Mouse (Mus musculus): ENCODE data around the gene Gm5105. TPM values are rescaled to one million over a fixed set of nuclear protein-coding genes. Genes with fewer than 3 reads are reported as not detected.
A peak's percentile ranks its signal among the peaks of the same experiment; 100 is the strongest.

Gm5105 gene
- polyA plus RNA-seq, 1 experiment from 2014 or later = 0.31 TPM

GRCm38 (mm10) chr3:138063731-138064329, 3.4 kb downstream of the Gm5105 start:
- Histone ChIP-seq H3K4me3 (ENCODE audit: low read depth, low read length) (no peak overlapping the region), H3K27me3 (replicated peaks; ENCODE audit: control insufficient read depth, insufficient read depth, low read length) (no peaks in the 10 kb centered on the region), H3K36me3 (ENCODE audit: control insufficient read depth, insufficient read depth, low read length) (no peaks in the 10 kb centered on the region), H3K9me3 (ENCODE audit: control insufficient read depth, low read length) (no peaks in the 10 kb centered on the region), H3K4me2 (ENCODE audit: low read length) (no peak overlapping the region), H3K27ac (ENCODE audit: low read depth) (peak overlapping the region; percentile 1; the same call in 1 of the 2 replicates), H3K4me1 (replicated peaks; ENCODE audit: control insufficient read depth, insufficient read depth, low read length) (peaks cover 9% of the 10 kb centered on the region), H3K9ac (ENCODE audit: low read length) (no peak overlapping the region)
- 48% methylated on average over 14 of the region's 14 CpGs for WGBS
- DNase-seq (ENCODE audit: low spot score) (no peak), ATAC-seq (replicated peaks; ENCODE audit: low FRiP score, low TSS enrichment, low read depth) (peak; percentile 51; the same call in 1 of the 2 replicates)

GRCm38 (mm10) chr3:138062673-138063072, 4.5 kb downstream of the Gm5105 start:
- no peak for DNase-seq (ENCODE audit: low spot score)
- no peaks in the 10 kb centered on the region for H3K9me3 ChIP-seq (ENCODE audit: control insufficient read depth, low read length)
- WGBS = 76% methylated on average over 4 of the region's 4 CpGs
- no peak overlapping the region for H3K4me3 ChIP-seq (ENCODE audit: low read depth, low read length)
- H3K9ac ChIP-seq (ENCODE audit: low read length) = no peak overlapping the region
- ATAC-seq (replicated peaks; ENCODE audit: low FRiP score, low TSS enrichment, low read depth) = no peak
- H3K27ac ChIP-seq (ENCODE audit: low read depth) = no peak overlapping the region
- no peak overlapping the region for H3K4me2 ChIP-seq (ENCODE audit: low read length)
- H3K27me3 ChIP-seq (replicated peaks; ENCODE audit: control insufficient read depth, insufficient read depth, low read length) = no peaks in the 10 kb centered on the region
- peaks cover 9% of the 10 kb centered on the region for H3K4me1 ChIP-seq (replicated peaks; ENCODE audit: control insufficient read depth, insufficient read depth, low read length)
- no peaks in the 10 kb centered on the region for H3K36me3 ChIP-seq (ENCODE audit: control insufficient read depth, insufficient read depth, low read length)

GRCm38 (mm10) chr3:138061205-138061911, 5.8 kb downstream of the Gm5105 start:
- no peak for DNase-seq (ENCODE audit: low spot score)

DNA sequence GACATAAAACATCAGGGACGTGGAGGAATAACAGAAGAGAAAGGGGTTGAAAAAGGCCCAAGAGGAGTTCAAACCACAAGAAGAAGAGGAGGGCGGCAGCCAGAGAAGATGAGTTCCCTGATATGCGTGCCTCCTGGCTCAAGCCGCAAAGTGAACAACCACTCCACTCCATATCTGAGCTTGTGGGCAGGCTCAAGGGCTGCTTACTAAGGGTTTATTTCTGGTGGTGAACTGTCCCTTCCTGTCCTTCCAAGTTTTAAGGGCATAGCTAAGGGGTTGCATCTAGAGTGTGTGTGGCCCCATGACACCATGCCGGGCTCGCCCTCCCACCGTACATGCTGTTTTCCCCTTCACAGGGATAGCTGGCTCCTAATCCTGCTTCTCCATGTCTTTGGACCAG, 6.8 kb downstream of the Gm5105 start:
- Histone ChIP-seq H3K4me2 (ENCODE audit: low read length) (no peak overlapping the region), H3K4me1 (replicated peaks; ENCODE audit: control insufficient read depth, insufficient read depth, low read length) (peaks cover 14% of the 10 kb centered on the region), H3K27me3 (replicated peaks; ENCODE audit: control insufficient read depth, insufficient read depth, low read length) (no peaks in the 10 kb centered on the region), H3K4me3 (ENCODE audit: low read depth, low read length) (no peak overlapping the region), H3K27ac (ENCODE audit: low read depth) (no peak overlapping the region), H3K9ac (ENCODE audit: low read length) (no peak overlapping the region), H3K9me3 (ENCODE audit: control insufficient read depth, low read length) (no peaks in the 10 kb centered on the region), H3K36me3 (ENCODE audit: control insufficient read depth, insufficient read depth, low read length) (no peaks in the 10 kb centered on the region)
- no peak for ATAC-seq (replicated peaks; ENCODE audit: low FRiP score, low TSS enrichment, low read depth)
- WGBS = 96% methylated on average over 7 of the region's 7 CpGs
- DNase-seq (ENCODE audit: low spot score) = no peak

More at GRCm38 (mm10) chr3:138061205-138061911, 5.8 kb downstream of the Gm5105 start:
- 86% methylated on average over 9 of the region's 9 CpGs for WGBS
- Histone ChIP-seq H3K4me2 (ENCODE audit: low read length) (no peak overlapping the region), H3K4me3 (ENCODE audit: low read depth, low read length) (no peak overlapping the region), H3K36me3 (ENCODE audit: control insufficient read depth, insufficient read depth, low read length) (no peaks in the 10 kb centered on the region), H3K27me3 (replicated peaks; ENCODE audit: control insufficient read depth, insufficient read depth, low read length) (no peaks in the 10 kb centered on the region), H3K9ac (ENCODE audit: low read length) (no peak overlapping the region), H3K4me1 (replicated peaks; ENCODE audit: control insufficient read depth, insufficient read depth, low read length) (peaks cover 14% of the 10 kb centered on the region), H3K9me3 (ENCODE audit: control insufficient read depth, low read length) (no peaks in the 10 kb centered on the region), H3K27ac (ENCODE audit: low read depth) (no peak overlapping the region)
- ATAC-seq (replicated peaks; ENCODE audit: low FRiP score, low TSS enrichment, low read depth) = no peak

DNA sequence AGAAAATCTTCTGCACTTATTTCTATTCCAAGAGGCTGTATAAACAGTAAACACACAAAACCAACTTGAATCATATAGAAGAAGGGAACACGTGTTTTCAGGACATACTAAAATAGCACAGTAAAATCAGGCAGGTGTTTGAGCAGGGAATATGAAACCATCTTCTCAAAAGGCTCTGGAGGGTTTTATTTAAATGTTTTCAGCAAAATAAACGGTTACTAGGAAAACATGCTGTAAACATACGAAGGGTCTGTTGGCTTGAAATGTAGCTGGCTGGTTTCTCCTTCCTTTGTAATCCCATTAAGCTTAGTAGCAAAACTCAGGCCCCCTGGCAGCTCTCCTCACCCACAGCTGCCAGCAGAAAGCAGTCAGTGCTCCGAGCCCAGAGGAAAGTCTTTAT, 9.0 kb downstream of the Gm5105 start:
- H3K4me1 ChIP-seq (replicated peaks; ENCODE audit: control insufficient read depth, insufficient read depth, low read length) = peaks cover 15% of the 10 kb centered on the region; the same call in 1 of the 2 replicates
- H3K27me3 ChIP-seq (replicated peaks; ENCODE audit: control insufficient read depth, insufficient read depth, low read length) = no peaks in the 10 kb centered on the region
- 48% methylated on average over 4 of the region's 4 CpGs for WGBS
- DNase-seq (ENCODE audit: low spot score) (peak; percentile 15), ATAC-seq (replicated peaks; ENCODE audit: low FRiP score, low TSS enrichment, low read depth) (no peak)
- no peak overlapping the region for H3K4me2 ChIP-seq (ENCODE audit: low read length)
- no peaks in the 10 kb centered on the region for H3K36me3 ChIP-seq (ENCODE audit: control insufficient read depth, insufficient read depth, low read length)
- no peak overlapping the region for H3K4me3 ChIP-seq (ENCODE audit: low read depth, low read length)
- no peak overlapping the region for H3K9ac ChIP-seq (ENCODE audit: low read length)
- H3K9me3 ChIP-seq (ENCODE audit: control insufficient read depth, low read length) = no peaks in the 10 kb centered on the region
- no peak overlapping the region for H3K27ac ChIP-seq (ENCODE audit: low read depth)

- Histone ChIP-seq H3K4me3 (ENCODE audit: low read depth, low read length) (no peak overlapping the region), H3K27ac (ENCODE audit: low read depth) (no peak overlapping the region), H3K9ac (ENCODE audit: low read length) (no peak overlapping the region), H3K4me2 (ENCODE audit: low read length) (no peak overlapping the region), H3K4me1 (replicated peaks; ENCODE audit: control insufficient read depth, insufficient read depth, low read length) (peaks cover 18% of the 10 kb centered on the region; the same call in 1 of the 2 replicates), H3K36me3 (ENCODE audit: control insufficient read depth, insufficient read depth, low read length) (no peaks in the 10 kb centered on the region), H3K9me3 (ENCODE audit: control insufficient read depth, low read length) (no peaks in the 10 kb centered on the region), H3K27me3 (replicated peaks; ENCODE audit: control insufficient read depth, insufficient read depth, low read length) (no peaks in the 10 kb centered on the region)
- 71% methylated on average over 7 of the region's 7 CpGs for WGBS
- ATAC-seq (replicated peaks; ENCODE audit: low FRiP score, low TSS enrichment, low read depth) = no peak
- no peak for DNase-seq (ENCODE audit: low spot score)
Measured at GRCm38 (mm10) chr3:138056976-138057375, 10.2 kb downstream of the Gm5105 start.

DNA sequence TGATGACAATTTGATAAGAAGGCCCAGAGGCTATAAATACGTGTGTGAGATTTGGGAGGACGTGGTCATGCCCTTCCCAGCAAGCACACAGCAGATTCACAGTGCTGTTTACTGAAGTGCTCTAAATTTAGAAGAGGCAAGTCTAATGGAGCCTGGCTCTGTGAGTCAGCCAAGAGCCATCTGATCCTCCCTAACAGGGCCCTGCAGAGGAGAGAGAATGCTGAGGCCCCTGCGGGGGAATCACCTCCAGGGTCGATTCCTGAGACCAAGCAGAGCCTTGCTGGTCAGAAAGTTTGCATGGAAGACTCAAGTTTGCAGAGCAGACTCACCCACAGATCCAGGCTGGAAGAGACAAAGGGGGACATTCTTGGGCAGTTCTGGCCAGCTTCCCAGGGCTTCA, 13.2 kb downstream of the Gm5105 start:
- Histone ChIP-seq H3K9me3 (ENCODE audit: control insufficient read depth, low read length) (no peaks in the 10 kb centered on the region), H3K27ac (ENCODE audit: low read depth) (peak overlapping the region; percentile 54; the same call in 1 of the 2 replicates), H3K27me3 (replicated peaks; ENCODE audit: control insufficient read depth, insufficient read depth, low read length) (no peaks in the 10 kb centered on the region), H3K4me2 (ENCODE audit: low read length) (0 out of 2 replicates have a peak overlapping the region, but pooled peaks have one; percentile 2), H3K4me3 (ENCODE audit: low read depth, low read length) (no peak overlapping the region), H3K36me3 (ENCODE audit: control insufficient read depth, insufficient read depth, low read length) (no peaks in the 10 kb centered on the region), H3K9ac (ENCODE audit: low read length) (no peak overlapping the region), H3K4me1 (replicated peaks; ENCODE audit: control insufficient read depth, insufficient read depth, low read length) (peaks cover 18% of the 10 kb centered on the region; the same call in 1 of the 2 replicates)
- DNase-seq (ENCODE audit: low spot score) (no peak), ATAC-seq (replicated peaks; ENCODE audit: low FRiP score, low TSS enrichment, low read depth) (no peak)
- WGBS = 3% methylated on average over 4 of the region's 4 CpGs

DNA sequence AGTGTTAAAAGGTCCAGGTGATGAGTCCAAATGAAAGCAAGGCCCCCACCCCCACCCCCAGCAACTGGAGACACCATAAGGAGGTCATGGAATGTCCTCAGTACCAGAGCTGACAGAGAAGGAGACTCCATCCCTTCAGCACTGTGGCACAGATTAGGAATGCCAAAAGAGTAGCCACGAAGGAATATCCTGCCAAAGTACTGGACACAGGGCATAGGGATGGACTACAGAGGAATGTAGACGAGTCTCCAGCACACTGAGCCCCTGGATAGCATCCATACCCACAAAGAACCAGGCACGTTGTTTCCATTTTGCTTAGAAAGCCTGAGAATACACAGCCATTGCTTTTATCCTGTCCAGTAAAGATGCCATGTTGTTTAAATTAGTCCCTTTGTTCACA, 15.8 kb downstream of the Gm5105 start:
- ATAC-seq (replicated peaks; ENCODE audit: low FRiP score, low TSS enrichment, low read depth) (no peak), DNase-seq (ENCODE audit: low spot score) (no peak)
- no peaks in the 10 kb centered on the region for H3K9me3 ChIP-seq (ENCODE audit: control insufficient read depth, low read length)
- H3K27ac ChIP-seq (ENCODE audit: low read depth) = no peak overlapping the region
- H3K27me3 ChIP-seq (replicated peaks; ENCODE audit: control insufficient read depth, insufficient read depth, low read length) = no peaks in the 10 kb centered on the region
- no peak overlapping the region for H3K9ac ChIP-seq (ENCODE audit: low read length)
- no peak overlapping the region for H3K4me2 ChIP-seq (ENCODE audit: low read length)
- peaks cover 13% of the 10 kb centered on the region; the same call in 1 of the 2 replicates for H3K4me1 ChIP-seq (replicated peaks; ENCODE audit: control insufficient read depth, insufficient read depth, low read length)
- H3K4me3 ChIP-seq (ENCODE audit: low read depth, low read length) = no peak overlapping the region
- 75% methylated on average over 3 of the region's 3 CpGs for WGBS
- no peaks in the 10 kb centered on the region for H3K36me3 ChIP-seq (ENCODE audit: control insufficient read depth, insufficient read depth, low read length)
